In the genomic region with DNA sequence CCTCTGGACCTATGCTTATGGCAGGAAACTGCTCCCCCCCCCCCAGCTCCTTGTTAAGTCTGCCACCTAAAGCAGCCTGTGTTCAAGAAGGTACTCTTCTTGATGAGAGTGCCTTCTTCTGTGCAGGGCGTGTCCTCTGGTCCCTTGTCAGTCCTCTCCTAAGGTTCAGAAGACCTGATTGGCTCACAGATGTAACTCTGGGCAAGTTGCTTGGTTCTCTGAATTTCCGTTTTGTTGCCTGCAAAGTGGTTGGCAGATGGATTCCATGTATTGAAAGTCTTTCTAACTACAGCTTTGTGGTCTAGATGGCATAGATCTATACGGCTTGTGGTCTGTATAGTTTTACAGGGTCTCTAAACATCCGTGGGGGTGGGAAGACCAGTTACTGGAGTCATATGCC, we compare ENCODE assay signal across 26 mouse cellular contexts.
DNase-seq lines count a peak whose midpoint lies in the region; ATAC-seq lines count a peak whose summit lies in the region.
"Had no signal": no experiment of that assay in that cellular context is flagged by ENCODE, and none has a peak within 500 bp of the region (broad histone marks: within the 10 kb centered on the region; RNA-seq: fewer than 3 reads in every experiment).

No protein-coding gene starts in this region.

- no peaks in the 10 kb centered on the region for H3K9me3 ChIP-seq in forebrain, embryonic 11.5 days (ENCODE audit: control insufficient read depth, low read length)
- H3K9me3 ChIP-seq: forebrain, embryonic 13.5 days; limb, embryonic 10.5 days; limb, embryonic 15.5 days had no signal

- no peaks in the 10 kb centered on the region for H3K36me3 ChIP-seq in forebrain, embryonic 11.5 days (ENCODE audit: control insufficient read depth, insufficient read depth, low read length)
- H3K36me3 ChIP-seq: limb, embryonic 10.5 days; limb, embryonic 15.5 days had no signal

- peak; percentile 31 for DNase-seq in heart, adult 11 months
- DNase-seq in heart, postnatal 25 days (ENCODE audit: low spot score), result no peak
- peak; percentile 25 to 55 for DNase-seq in thymus, adult 18-20 months
- peak; percentile 62 for DNase-seq in thymus, postnatal 25 days
- DNase-seq in forebrain, embryonic 11.5 days (ENCODE audit: low spot score), result no peak
- DNase-seq in liver, result no peak
- no peak for DNase-seq in ovary, adult 18-20 months (ENCODE audit: low spot score)
- DNase-seq: adrenal gland, adult 8-10 months; cerebellum, adult 2 months; cerebellum, postnatal 14 days; gastrocnemius, postnatal 25 days; heart, adult 18-20 months; heart, postnatal 4 days; kidney, adult 18-20 months; lung, adult 2 months; lung, postnatal 10 days; midbrain, embryonic 14.5 days; right cerebral cortex, postnatal 4 days had no signal

- no peak for ATAC-seq in forebrain, embryonic 11.5 days (replicated peaks; ENCODE audit: low FRiP score)
- ATAC-seq: forebrain, embryonic 13.5 days; inflammation-experienced regulatory T-cells, adult 6 months had no signal

- no peak overlapping the region for H3K4me3 ChIP-seq in forebrain, embryonic 11.5 days (ENCODE audit: low read depth, low read length)
- H3K4me3 ChIP-seq: forebrain, embryonic 13.5 days; limb, embryonic 10.5 days; limb, embryonic 15.5 days had no signal

- no peaks in the 10 kb centered on the region for H3K27me3 ChIP-seq in forebrain, embryonic 11.5 days (ENCODE audit: control insufficient read depth, insufficient read depth, low read length)
- H3K27me3 ChIP-seq: forebrain, embryonic 13.5 days; limb, embryonic 15.5 days had no signal

- H3K4me1 ChIP-seq in forebrain, embryonic 11.5 days (replicated peaks; ENCODE audit: control insufficient read depth, insufficient read depth, low read length), result no peaks in the 10 kb centered on the region
- H3K4me1 ChIP-seq: limb, embryonic 10.5 days; limb, embryonic 15.5 days had no signal

- no peak overlapping the region for H3K4me2 ChIP-seq in forebrain, embryonic 11.5 days (ENCODE audit: low read depth, low read length, severe bottlenecking)
- H3K4me2 ChIP-seq: forebrain, embryonic 13.5 days; heart, embryonic 11.5 days; hindbrain, embryonic 14.5 days; limb, embryonic 15.5 days had no signal

- H3K9ac ChIP-seq in forebrain, embryonic 11.5 days (ENCODE audit: low read length), result no peak overlapping the region
- H3K9ac ChIP-seq: forebrain, embryonic 13.5 days; hindbrain, embryonic 14.5 days; limb, embryonic 15.5 days; liver, embryonic 14.5 days had no signal

- 86% methylated on average over 4 of the region's 4 CpGs for WGBS in forebrain, embryonic 11.5 days

- H3K27ac ChIP-seq in forebrain, embryonic 11.5 days (ENCODE audit: low read depth, low read length), result no peak overlapping the region
- H3K27ac ChIP-seq: forebrain, embryonic 13.5 days; hindbrain, embryonic 14.5 days; kidney, postnatal 0 days; limb, embryonic 10.5 days; limb, embryonic 15.5 days; liver, embryonic 14.5 days had no signal

- intact Hi-C loops in heart, postnatal 25 days (cut with DNase I), result no loop called here

Comparison
In these comparisons a context has a peak if more than half of its experiments do, and no peak if none do; other contexts are left out.
1. DNase-seq: peak in heart, adult 11 months (single experiment), thymus, adult 18-20 months (2 of 2) and thymus, postnatal 25 days (single experiment); none in heart, postnatal 25 days (single experiment), forebrain, embryonic 11.5 days (single experiment), liver (single experiment) and ovary, adult 18-20 months (single experiment).